ENCODE assay signal across 18 mouse cellular contexts in genomic region chr17:15251641-15252040, GRCm38 (mm10).
"Had no signal": no experiment of that assay in that cellular context is flagged by ENCODE, and none has a peak within 500 bp of the region (broad histone marks: within the 10 kb centered on the region; RNA-seq: fewer than 3 reads in every experiment).

No protein-coding gene starts in this region.

- H3K4me2 ChIP-seq: liver, embryonic 13.5 days; midbrain, embryonic 12.5 days; neural tube, embryonic 12.5 days; neural tube, embryonic 15.5 days had no signal

- H3K36me3 ChIP-seq: liver, embryonic 13.5 days; midbrain, embryonic 12.5 days; neural tube, embryonic 12.5 days; neural tube, embryonic 15.5 days had no signal

- H3K9me3 ChIP-seq: liver, embryonic 13.5 days; midbrain, embryonic 12.5 days; neural tube, embryonic 12.5 days; neural tube, embryonic 15.5 days had no signal

- H3K9ac ChIP-seq: liver, embryonic 13.5 days; midbrain, embryonic 12.5 days; neural tube, embryonic 12.5 days; neural tube, embryonic 15.5 days had no signal

- H3K27ac ChIP-seq: layer of hippocampus, adult 2 months; left cerebral cortex, adult 2 months; liver, embryonic 13.5 days; midbrain, embryonic 12.5 days; neural tube, embryonic 12.5 days; neural tube, embryonic 15.5 days; stomach, postnatal 0 days had no signal

- H3K27me3 ChIP-seq: midbrain, embryonic 12.5 days; neural tube, embryonic 12.5 days; neural tube, embryonic 15.5 days had no signal

- DNase-seq: kidney, adult 18-20 months; kidney, adult 9 months; kidney, postnatal 25 days; layer of hippocampus, postnatal 36 days; liver, embryonic 13.5 days; lung, adult 2 months; lung, postnatal 14 days; lung, postnatal 4 days; right cerebral cortex, postnatal 14 days; right cerebral cortex, postnatal 4 days; thymus, adult 2 months; thymus, postnatal 14 days had no signal

- H3K4me1 ChIP-seq: liver, embryonic 13.5 days had no signal

- H3K4me3 ChIP-seq: layer of hippocampus, adult 2 months; left cerebral cortex, adult 2 months; liver, embryonic 13.5 days; midbrain, embryonic 12.5 days; neural tube, embryonic 12.5 days; neural tube, embryonic 15.5 days had no signal
